Mouse (Mus musculus): ENCODE measurements around the gene Fras1. TPM values are rescaled to one million over a fixed set of nuclear protein-coding genes. Genes with fewer than 3 reads are reported as not detected.

Fras1 gene
- 7.6 and 9.0 TPM in 2 replicates for polyA plus RNA-seq (2012; rRNA removed)

DNA sequence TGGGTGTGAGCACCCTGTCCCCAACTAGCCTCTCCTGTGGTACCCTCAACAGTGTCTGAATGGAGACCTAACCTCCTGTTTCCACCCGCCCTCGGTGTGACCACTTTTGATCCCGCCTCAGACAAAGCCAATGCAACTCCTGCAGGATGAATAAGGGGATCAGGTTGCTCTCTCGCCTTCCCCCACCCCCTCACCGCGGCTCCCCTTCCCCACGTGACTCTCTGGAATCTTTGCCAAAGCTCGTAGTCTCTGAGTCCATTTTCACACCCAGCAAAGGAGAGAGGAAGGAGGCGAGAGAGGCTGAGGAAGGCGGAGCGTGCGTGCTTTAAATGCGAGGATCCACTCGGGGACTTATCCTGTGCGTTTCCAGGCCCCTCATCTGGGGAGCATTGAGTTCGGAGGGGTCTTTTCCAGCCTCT lies at the start of gene Fras1:
TSS of gene Fras1 (plus strand) at position 389 of the 419 bp plus-strand sequence.
- peak in 1 of 2 experiments; percentile 57 for DNase-seq (ENCODE audit: extremely low spot score in 1 of 2, low spot score in 1 of 2)

DNA sequence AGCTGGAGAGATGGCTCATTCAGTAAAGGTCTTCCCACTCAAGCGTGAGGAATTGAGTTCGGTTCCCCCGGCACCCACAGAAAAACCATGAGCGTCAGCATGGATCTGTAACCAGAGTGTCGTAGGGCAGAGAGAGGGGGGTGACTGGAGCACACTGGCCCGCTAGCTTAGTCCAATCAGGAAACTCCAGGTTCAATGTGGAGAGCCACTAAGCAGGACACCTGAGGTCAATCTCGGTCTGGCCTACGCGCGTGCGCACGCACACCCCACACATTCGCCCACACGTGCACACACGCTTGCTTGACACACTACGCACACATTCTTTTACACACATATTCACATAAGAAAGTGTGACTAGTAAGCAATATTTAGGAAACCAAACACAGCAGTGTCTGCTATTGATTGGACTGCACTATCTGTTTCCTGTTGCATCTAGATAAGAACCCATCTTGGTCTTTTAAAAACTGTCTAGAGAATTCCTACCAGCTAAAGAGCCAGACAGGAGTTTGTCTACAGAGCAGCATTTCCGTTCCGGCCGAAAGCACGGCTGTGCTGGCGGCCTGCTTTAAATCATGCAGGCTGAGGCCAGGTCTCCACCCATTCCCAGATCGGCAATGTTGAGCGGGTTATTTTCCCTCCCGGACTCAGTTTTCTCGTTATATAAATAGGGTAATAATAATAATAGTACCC lies 42.6 kb upstream of the Fras1 start:
- DNase-seq (ENCODE audit: extremely low spot score in 1 of 2, low spot score in 1 of 2), result no peak

DNA sequence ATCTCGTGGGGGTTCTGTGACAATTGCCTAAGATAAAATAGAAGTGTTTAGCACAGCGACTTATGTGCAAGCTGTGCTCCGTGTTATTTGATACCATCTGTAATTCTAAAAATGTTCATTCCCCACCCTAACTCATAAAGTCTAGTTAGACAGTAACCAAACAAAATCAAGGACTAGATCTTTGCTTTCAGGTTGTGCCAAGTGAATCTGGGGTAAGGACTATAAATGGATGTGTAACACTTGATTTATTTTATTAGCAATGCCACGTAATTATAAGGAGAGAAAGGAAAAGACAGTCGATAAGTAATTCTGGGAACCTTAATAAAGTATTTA lies 42.1 kb upstream of the Fras1 start:
- DNase-seq (ENCODE audit: extremely low spot score in 1 of 2, low spot score in 1 of 2), result no peak

DNA sequence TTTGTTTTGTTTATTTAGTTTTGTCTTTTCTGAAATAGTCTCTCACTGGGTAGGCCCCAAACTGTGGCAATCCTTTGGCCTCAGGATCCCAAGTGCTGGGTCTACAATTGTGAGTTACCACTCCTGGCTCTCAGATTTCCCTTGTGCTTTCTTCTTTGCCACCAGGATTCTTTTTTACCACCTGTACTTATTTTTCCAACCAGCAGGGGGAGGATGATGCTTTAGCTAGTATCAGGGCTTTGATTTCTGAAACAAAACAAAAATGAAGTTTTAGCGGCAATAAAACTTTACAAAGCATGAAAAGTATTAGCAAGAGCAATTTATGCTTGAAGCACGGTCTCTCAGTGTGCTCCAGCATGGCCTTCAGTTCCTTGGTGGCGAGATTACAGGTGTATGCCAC lies 39.8 kb upstream of the Fras1 start:
- DNase-seq (ENCODE audit: extremely low spot score in 1 of 2, low spot score in 1 of 2), result peak in 1 of 2 experiments; percentile 64

DNA sequence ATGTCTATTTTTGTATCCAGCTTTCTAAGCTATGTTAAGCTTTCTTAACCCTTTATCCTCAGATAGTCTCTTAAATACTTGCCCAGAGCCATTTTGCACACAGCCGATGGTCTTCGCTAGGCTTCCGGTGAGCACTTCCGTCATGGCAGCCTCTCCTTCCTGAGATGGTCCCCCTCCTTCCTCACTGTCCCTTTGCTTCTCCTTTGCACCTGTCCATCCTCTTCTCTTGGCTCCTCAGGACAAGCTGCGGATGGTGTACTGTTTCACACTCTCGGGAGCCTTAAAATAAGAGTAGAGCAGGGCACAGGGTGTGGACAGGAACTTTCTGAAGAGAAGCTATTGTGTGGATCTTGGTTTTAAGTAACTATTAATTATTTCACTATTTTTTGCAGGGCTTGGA lies 33.2 kb upstream of the Fras1 start:
- no peak for DNase-seq (ENCODE audit: extremely low spot score in 1 of 2, low spot score in 1 of 2)

DNA sequence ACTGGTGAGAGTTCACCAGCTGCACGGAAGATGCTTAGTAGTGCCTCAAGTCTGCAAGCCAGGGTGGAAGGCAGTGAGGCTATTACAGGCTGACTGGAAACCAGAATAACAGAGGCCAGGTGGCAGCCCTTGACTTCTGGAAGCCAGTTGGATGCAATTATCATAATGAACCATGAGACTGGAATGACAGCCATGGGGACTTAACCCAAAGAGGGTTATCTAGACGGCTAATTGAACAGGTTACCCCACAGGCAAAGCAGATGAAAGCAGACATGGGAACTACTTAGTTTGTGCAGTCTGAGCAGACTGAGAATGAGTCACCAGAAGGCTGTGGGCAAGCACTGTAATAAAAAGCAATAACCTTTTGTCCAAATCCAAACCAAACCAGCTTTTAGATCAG lies 28.8 kb upstream of the Fras1 start:
- no peak for DNase-seq (ENCODE audit: extremely low spot score in 1 of 2, low spot score in 1 of 2)

DNA sequence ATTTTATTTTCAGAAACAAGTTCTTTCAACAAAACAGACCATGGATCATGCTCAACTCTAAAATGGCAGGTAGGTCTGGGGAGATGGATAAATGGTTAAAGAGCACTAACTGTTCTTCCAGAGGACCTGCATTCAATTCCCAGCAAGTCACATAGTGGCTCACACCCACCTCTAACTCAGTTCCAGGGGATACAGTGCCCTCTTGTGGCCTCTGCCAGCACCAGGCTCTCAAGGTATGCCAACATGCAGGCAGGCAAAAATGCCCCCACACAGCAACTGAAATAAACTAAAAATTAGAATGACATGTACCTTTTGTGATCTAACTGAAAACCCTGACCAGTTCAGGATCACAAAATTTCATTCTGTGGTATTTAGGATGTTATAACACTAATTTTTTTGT lies 21.8 kb upstream of the Fras1 start:
- no peak for DNase-seq (ENCODE audit: extremely low spot score in 1 of 2, low spot score in 1 of 2)

DNA sequence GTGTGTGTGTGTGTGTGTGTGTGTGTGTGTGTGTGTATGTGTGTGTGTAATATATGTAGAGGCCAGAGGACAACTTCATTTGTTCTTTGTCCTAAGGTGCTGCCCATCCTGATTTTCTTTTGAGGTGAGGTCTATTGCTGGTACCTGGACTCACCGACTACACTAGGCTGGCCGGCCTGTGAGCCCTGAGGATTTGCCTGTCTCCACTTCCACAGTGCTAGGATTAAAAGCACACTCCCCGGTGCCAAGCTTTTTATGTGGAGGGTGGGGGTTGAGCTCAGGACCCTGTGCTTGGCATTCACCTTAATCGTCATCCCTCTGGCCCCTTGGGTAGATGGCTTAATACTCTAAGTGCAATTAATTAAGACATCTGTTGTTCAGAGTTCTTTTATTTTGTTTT lies 9.8 kb upstream of the Fras1 start:
- DNase-seq (ENCODE audit: extremely low spot score in 1 of 2, low spot score in 1 of 2), result no peak

DNA sequence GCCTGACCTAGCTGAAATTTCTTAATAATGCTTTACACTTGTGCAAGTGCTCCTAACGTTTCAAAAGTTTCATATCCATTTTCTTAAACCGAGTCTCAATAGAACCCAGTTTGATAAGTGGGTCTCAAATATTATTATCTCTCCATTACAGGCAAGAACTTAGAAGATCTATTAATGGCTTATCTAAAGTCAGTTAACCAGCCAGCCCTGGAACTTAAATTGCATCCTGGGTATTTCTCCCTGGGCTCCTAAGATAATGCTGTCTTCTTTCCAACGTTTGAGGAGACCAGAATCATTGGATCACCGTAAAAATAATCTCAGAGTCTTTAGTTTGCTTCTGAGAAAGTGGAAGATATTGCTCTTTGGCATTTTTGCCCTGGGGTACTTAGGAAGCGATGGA lies 8.2 kb upstream of the Fras1 start:
- DNase-seq (ENCODE audit: extremely low spot score in 1 of 2, low spot score in 1 of 2), result no peak

DNA sequence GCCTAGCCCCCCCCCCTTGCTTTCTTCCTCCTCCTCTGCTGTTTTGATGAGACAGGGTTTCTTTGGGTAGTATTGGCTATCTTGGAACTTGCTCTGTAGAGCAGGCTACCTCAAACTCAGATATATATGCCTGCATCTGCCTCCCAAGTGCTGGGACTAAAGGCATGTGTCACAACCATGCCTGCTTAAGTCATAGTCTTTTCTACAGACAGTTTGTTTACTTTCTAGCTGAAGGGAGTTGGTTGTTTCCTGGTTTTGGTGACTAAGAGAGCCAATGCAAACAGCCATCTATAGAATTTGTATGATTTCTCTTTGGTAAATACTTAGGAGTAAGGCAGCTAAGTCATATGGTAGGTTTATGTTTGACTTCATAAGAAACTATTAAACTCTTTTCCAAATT lies 6.5 kb upstream of the Fras1 start:
- DNase-seq (ENCODE audit: extremely low spot score in 1 of 2, low spot score in 1 of 2), result no peak

DNA sequence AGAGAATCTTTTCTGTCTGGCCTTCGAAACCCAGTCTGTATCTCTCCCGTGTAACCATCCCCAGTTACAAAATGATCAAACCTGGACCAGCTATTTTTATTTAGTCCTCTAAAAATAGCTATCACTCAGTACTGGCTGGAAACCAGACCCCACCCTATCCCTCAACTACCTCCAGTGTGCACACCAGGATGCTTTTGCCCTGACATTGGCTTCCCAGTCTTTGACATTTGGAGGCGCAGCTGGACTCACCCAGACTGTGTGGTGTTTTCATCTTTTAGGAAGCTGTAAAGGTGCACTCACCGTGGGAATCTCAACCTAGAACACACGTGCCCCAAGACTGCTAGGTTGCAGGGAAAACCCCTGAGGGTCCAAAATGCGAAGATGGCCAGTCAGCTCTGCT lies 649 bp upstream of the Fras1 start:
- DNase-seq (ENCODE audit: extremely low spot score in 1 of 2, low spot score in 1 of 2), result no peak

DNA sequence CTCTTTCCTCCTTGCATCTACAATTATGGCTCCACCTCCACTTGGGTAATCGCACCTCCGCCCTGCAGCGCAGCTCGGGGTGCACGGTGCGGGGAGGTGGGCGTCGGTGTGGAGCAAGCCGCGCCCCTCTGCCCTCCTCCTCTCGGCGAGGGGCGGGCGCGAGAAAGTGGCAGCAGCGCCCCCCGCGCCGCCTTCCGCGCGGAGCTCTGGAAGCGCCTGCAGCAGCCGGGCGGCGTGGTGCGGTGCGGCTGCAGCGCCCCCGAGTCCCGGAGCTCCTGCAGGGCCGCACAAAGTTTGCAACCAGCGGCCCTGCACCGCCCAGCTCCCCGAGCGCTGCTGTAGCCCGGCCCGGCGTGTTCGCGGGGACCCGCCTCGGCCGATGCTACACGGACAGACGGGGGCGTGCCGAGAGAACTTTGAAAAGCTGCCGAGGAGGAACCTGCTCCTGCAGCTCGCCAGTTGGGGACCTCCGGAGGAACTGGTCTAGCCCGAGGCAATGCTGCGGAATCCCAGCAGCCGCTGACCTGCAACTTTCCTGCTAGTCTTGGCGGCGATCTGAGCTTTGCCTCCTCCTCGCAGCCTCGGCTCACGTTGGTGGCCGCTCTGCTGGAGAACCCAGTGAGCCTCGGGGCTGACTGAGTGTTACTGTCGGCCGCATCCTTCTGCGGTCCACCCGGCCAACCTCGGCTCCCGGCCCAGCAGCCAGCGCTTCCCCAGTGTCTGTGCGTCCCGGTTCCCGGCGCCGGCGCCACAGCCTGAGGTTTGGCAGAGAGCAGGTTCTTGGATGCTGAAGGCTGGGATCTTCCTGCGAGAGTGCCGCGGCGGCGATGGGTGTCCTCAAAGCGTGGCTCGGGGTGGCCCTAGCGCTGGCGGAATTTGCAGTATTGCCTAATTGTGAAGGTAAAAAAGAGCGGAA lies 489 bp downstream of the Fras1 start:
- peak; percentile 20 to 63 for DNase-seq (ENCODE audit: extremely low spot score in 1 of 2, low spot score in 1 of 2)

DNA sequence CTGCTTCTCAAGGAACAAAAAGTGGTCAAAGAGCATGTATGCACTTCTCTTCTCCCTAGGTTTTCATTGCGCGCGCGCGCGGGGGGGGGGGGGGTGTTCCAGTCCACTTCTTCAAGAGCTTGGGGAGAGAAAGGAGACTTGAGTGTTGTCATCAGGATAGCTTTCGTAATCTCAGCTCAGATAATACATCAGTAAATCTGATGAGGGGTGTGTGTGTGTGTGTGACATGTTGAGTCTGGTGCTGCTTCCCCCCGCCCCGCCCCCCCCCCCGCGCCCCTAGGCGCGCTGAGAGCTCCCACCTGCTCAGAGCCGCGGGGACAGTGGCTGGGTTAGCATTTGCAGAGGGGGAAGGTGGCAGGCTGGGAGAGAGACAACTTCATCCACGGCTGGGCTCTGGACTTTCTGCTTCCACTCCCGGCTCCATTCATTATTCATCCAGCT lies 1.7 kb downstream of the Fras1 start:
- DNase-seq (ENCODE audit: extremely low spot score in 1 of 2, low spot score in 1 of 2), result no peak

DNA sequence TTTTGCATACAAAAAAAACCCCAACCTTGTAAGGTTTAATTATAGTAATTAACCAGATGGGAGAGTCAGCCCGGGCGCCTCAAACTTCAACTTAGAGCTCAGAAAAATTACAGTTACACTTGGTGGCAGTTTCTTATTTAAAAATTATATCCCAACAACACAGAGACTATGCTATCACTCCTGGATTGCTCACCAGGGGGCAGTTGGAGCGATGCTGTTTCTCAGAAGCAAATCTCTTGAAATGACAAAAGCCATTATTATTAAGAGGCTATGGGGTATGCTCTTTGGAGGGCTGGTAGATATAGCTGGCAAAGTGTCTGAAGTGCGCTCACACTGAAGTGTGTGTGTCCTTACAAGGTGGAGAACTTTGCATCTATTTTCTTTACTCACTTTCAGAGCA lies 2.5 kb downstream of the Fras1 start:
- no peak for DNase-seq (ENCODE audit: extremely low spot score in 1 of 2, low spot score in 1 of 2)

DNA sequence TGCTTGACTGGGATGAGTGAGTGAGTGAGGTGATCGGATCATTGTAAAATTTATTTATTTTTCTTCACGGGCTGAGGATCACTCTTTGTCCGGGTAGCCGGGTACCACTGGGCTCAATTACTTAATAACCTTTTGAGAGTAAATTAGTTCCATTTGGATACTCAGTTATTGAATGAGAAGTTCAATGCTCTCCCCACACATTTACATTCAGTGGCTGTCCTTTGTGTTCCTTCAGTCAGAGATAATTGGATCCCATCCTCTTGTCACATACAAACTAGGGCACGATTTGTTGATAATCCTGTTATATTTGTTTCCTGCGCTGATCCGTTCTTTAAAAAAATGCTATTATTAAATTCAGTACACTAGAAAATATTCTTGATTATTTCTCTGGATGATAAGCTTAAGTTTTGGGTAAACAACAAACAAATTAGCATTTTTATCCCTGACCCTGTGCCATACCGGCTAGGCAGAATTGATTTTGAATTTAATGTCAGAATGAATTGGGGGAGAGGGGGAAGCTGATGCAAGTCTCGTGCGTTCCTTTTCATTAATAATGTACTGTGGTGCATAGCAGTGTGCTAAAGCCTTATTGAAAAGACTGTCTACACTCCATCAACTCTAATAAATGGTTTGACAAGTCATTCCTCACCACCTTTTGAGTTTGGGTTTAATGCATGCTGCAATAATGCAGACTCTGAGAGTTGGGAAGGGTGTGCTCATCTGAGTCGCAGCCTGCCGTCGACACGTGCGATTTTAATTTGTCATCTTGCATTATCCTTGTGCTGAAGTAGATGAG lies 12.6 kb downstream of the Fras1 start:
- no peak for DNase-seq (ENCODE audit: extremely low spot score in 1 of 2, low spot score in 1 of 2)

DNA sequence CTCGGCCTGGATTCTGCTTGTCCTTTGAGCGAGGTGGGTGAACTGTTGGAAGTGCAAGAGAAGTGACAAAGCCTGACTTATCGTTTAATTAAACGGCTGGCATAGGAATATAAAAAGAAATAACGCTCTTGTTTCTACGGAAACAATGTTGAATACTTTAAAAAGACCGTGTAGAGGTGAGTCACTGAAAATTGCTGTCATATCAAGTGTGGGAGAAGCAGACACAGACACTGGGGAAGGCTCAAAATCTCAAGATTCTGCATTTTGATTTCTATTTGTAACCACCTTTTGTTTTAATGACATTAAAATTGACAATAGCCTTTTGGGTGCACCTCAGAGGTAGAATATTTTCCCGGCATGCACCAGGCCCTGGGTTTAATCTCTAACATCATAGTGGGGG lies 14.6 kb downstream of the Fras1 start:
- DNase-seq (ENCODE audit: extremely low spot score in 1 of 2, low spot score in 1 of 2), result peak in 1 of 2 experiments; percentile 36

DNA sequence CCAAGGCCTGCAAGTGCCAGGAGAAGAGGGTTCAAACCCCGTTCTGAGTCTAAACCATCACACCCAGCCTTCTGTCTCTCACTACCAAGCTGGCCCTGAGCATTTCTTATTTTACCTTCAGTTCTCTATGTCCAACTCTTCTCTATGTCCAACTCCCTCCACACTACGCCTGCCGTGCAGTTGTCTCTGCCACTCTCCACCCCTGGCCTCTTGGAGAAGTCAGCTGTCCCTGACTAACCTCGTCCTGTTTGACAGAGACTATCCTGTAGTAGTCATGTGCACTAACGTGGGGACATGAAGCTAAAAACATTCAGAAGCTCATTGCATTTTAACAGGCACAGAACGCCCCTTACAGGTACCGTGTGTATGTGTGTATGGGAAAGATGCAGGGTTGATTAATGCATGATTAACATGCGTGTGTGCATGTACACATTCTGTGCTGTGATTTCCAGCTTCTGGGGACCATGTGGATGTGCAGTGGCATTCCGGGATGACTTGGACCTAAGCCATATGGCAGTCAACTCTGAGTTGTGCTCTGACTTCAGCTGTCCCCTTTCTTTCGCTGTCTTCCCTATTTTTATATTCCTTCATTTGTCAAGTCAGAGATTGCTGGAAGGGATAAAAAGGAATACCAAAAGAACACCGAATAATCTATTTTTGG lies 16.3 kb downstream of the Fras1 start:
- no peak for DNase-seq (ENCODE audit: extremely low spot score in 1 of 2, low spot score in 1 of 2)

DNA sequence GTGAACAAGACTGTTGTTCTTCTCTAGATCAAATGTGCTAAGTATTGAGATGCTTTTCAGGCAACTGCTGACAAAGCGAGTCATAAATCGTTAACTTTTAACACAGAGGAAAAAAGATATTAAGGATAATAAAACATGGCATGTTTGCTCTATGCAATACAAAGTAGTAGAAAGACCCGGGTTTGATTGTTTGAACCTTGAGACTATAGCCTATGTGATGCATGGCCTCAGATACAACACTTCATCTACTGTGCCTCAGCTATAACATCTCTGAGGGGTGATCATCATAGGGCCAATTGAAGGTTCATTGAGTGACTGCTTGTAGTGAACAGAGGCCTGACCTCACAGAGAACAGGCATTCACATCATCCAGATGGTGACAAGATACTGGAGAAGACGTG lies 17.3 kb downstream of the Fras1 start:
- no peak for DNase-seq (ENCODE audit: extremely low spot score in 1 of 2, low spot score in 1 of 2)

DNA sequence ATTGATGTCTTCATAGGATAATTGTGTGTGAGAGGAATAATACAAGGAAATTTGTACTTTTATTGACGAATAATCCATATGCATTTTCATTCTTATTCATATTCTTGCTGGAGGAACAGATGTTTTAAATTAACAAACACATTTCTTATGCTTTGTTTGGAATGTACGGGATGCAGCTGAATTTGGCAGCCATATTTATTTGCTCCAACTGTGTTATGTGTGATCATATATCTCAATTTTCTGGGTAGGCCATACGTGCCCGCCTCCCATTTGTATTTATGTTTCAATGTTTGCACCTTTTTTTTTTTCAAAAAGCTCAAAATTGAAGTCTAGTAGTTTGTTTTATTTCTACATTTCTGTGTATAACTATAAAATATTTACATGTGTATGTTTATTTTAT lies 21.2 kb downstream of the Fras1 start:
- no peak for DNase-seq (ENCODE audit: extremely low spot score in 1 of 2, low spot score in 1 of 2)

DNA sequence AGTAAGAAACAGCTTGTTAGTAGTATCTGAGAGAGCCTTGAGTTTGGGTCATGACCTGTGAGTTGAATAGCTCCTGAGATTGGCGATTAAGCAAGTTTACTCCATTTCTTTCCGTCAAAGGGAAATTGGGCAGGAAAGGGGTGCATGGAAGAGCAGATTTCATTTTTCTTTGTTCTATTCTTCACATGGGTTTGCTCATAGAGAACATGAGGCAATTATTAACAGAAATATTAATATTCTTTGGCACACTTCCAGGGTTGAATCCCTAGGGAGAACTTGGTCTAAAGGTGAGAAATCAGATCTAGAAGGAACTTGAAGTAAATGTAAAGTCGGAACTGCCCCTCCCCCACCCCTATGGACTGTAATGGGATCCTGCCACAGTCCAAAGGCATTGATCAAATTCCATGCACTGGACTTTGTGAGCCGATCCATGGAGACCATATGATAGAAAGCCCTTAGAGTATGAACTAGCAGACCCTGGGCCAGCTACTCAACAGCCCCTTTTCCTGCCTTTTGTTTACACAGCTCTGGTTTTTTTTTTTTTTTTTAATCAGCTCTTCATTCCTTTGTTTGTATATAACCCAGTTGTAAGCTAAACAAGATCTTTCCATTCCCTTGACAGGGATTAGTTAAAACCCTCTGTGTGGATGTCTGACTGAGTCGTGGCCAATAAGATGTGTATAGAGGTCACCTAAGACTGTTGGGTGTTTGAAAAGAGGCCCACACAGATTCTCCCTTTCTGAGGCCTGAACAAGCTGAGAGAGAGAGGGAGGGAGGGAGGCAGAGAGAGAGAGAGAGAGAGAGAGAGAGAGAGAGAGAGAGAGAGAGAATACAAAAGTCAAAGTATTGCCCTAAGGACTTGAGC lies 22.3 kb downstream of the Fras1 start:
- DNase-seq (ENCODE audit: extremely low spot score in 1 of 2, low spot score in 1 of 2), result no peak

Measured in frontal cortex, adult 2 months (tissue).